Mouse (Mus musculus) sigmoid colon, adult 10 weeks (tissue): ENCODE results near the gene Dctn5. TPM values are rescaled to one million over a fixed set of nuclear protein-coding genes. Genes with fewer than 3 reads are reported as not detected.

Experiments used
- polyA plus RNA-seq: library from polyadenylated mRNA; stranded (reverse); fragments of 350-450 nt; fragmentation: Illumina TruSeq; extraction: RNeasy Lipid Tissue Mini Kit (QIAGEN cat#74804); gene quantifications from one replicate; pipeline ENCODE4 v1.2.3, GENCODE M21; 2014; ENCODE audit warnings: low read depth, low replicate concordance

Gene Dctn5
- 110 TPM for polyA plus RNA-seq

DNA sequence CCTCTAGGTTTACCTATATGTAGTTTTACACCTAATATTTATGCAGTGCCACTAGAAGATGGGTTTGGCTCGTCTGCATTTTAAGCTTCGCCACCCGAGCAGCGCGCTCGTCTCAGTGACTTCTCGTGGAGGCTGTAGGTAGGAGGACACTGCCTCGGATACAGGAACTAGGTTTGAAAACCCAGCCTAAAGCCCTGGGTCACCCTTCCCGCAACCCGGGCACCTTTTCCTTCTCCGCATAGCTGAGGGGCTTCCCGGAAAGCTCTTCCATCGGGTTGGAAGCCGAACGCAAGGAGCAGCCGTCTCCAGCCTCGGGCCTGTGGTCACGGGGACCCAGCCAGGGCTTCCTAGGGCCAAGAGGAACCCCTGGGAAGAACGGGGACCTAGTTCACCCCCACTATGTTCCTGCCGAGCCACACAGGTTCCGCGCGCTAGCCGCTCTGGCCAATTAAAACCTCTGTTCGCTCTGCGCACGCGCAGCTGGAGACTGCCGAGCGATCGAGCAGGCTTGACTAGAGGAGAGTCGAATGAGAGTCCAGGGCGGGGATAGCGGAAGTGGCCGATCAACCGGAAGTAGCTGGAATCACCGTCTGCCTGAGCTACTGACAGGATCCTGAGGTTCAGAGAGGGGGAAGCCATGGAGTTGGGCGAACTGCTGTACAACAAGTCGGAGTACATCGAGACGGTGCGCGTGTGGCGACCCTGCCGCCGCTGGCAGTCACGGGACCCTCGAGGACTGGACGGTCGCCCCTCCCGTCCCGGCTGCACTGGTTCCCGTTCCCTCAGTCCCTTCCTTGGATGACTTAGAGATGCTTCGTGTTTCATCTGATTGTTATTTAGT lies at the start of gene Dctn5, which contains the start of gene Palb2:
Gene Dctn5, plus strand, starts transcription at position 545 of the 841 bp plus-strand sequence.
Gene Palb2, minus strand, starts transcription at position 489 of the 841 bp plus-strand sequence.

DNA sequence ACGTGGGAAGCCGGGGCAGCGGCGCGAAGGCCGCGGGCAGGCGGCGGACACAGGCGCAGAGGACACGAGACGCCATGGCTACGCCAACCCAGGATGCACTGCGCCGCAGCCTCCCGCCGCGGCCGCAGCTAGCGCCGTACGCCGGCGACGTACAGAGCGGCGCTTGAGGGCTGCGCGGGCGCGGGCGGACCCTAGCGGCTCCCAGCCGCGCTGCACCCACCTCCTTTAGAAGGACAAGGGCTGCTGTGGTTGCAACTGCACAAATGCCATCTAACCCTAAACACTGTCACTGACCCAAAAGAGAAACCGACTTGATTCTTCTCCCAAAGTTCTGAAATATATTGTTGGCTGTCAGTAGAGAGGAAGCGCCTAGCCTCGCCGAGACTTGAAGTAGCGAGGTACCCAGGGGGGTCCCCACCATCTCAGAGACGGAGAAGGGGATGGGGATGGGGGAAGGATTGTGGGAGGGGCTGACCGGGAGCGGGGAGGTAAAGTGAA lies 31.0 kb upstream of the Dctn5 start, which contains the start of gene Ndufab1:
Gene Ndufab1, minus strand, starts transcription at position 140 of the 498 bp plus-strand sequence.

DNA sequence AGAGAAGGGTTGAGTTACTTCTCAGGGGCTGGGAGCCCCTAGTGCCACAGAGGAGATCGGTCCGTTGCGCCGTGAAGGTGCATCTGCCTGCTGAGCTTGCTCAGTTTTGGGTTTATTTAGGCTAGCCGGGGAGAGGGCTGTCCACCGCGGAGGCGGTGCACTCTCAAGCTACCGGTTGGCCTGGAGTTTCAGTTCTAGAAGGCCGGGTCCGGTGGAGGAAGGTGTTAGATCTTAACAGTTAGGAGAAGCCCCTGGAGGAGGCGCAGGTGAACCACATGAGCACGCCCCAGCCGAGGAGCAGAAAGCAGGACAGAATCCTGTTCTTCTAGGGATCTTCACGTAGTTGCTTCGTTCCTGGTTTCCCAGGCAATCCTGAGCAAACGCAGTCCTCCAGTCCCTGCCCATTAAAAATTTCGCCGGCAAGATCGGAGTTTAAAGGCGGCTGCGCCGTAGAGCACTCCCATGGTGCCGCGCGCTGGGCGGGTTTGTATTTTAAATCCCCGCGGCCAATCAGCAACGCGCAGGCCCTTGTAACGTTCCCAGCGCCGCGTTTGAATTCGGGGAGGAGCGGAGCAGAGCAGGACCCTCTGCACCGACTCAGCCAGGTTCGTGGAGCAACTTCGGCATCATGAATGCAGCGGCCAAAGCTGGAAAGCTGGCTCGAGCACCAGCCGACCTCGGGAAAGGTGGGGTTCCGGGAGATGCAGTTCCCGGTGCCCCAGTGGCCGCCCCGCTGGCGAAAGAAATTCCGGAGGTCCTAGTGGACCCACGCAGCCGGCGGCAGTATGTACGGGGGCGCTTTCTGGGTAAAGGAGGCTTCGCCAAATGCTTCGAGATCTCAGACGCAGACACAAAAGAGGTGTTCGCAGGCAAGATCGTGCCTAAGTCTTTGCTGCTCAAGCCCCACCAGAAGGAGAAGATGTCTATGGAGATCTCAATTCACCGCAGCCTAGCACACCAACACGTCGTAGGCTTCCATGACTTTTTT lies 26.4 kb downstream of the Dctn5 start, which contains the start of gene Plk1:
Gene Plk1, plus strand, starts transcription at position 525 of the 988 bp plus-strand sequence.

DNA sequence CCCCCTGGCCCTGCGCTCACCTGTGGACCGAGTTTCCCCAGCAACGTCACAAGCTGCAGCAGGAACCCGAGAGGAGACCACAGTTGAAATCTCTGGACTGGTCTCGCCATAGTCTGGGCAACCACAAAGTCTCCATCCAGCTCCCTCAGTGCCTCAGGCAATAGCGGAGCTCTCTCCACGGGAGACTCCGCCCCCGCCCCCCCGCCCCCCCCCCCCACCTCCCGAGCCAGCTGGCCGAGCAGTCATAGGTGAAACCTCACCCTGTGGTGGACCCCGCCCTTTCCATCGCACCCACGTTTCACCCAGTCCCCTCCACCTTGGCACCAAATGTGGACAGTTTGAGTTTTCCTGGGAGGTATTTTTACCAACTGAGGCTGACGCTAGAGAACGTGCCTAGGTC lies 53.2 kb downstream of the Dctn5 start, which contains the start of gene Ern2:
Gene Ern2, minus strand, starts transcription at position 165 of the 400 bp plus-strand sequence.

Other genes starting within 250 kb of the Dctn5 start
- 12.5 TPM for gene Cog7, start 151.3 kb upstream of the Dctn5 start, polyA plus RNA-seq
- 3.9 TPM for gene Gga2, start 111.8 kb upstream of the Dctn5 start, polyA plus RNA-seq
- gene Ubfd1, start 65.9 kb upstream of the Dctn5 start, polyA plus RNA-seq = 23.0 TPM
- gene Ears2, start 65.8 kb upstream of the Dctn5 start, polyA plus RNA-seq = 2.1 TPM
- gene Ndufab1, start 31.2 kb upstream of the Dctn5 start, polyA plus RNA-seq = 716 TPM
- gene Palb2, start 56 bp upstream of the Dctn5 start, polyA plus RNA-seq = 9.9 TPM
- gene Plk1, start 26.4 kb downstream of the Dctn5 start, polyA plus RNA-seq = 0.82 TPM
- gene Ern2, start 53.2 kb downstream of the Dctn5 start, polyA plus RNA-seq = 1.5 TPM
- 223 TPM for gene Chp2, start 86.5 kb downstream of the Dctn5 start, polyA plus RNA-seq
- 23.0 TPM for gene Prkcb, start 155.7 kb downstream of the Dctn5 start, polyA plus RNA-seq